Mouse (Mus musculus) bone marrow, adult 2 months (tissue): ENCODE results near the gene Ydjc. TPM values are rescaled to one million over a fixed set of nuclear protein-coding genes. Genes with fewer than 3 reads are reported as not detected.

Experiments
- H3K27ac ChIP-seq: fragments of 200-500 bp; 2 replicates; pipeline ENCODE4 v1.5.1; 2012; ENCODE audit warnings: low read depth, mild to moderate bottlenecking, control low read depth, inconsistent platforms, low read length; ENCODE audit not compliant: control insufficient read depth, poor library complexity, insufficient read depth
- H3K4me1 ChIP-seq: fragments of 200-500 bp; 2 replicates; pipeline ENCODE4 v1.6.1; 2011; ENCODE audit warnings: low read length; ENCODE audit not compliant: control insufficient read depth, insufficient read depth
- H3K4me3 ChIP-seq: fragments of 200-500 bp; replicated peaks from 2 replicates; pipeline ENCODE3; 2011; ENCODE audit warnings: mild to moderate bottlenecking, low read depth, low read length, control low read depth; ENCODE audit not compliant: control insufficient read depth
- CTCF ChIP-seq: fragments of 200-500 bp; IDR thresholded peaks from 2 replicates; pipeline ENCODE4 v1.5.1; 2011; ENCODE audit warnings: low read length, control low read depth; ENCODE audit not compliant: control insufficient read depth, insufficient read depth
- POLR2A ChIP-seq: fragments of 200-500 bp; IDR thresholded peaks from 2 replicates; pipeline ENCODE4 v1.6.1; 2011; ENCODE audit warnings: low read depth, mild to moderate bottlenecking, control low read depth, low read length, borderline replicate concordance; ENCODE audit not compliant: control insufficient read depth
- WGBS: fragments of 180-500 bp; shearing (Covaris S2); methylation state at CpG from one replicate; pipeline ENCODE4 v1.1.7; 2018; 5-methylcytosine and 5-hydroxymethylcytosine counted together
- polyA plus RNA-seq: library from polyadenylated mRNA; stranded (reverse); fragments of >200 nt; gene quantifications from 2 replicates; pipeline ENCODE4 v1.2.4, GENCODE M21; 2011; ENCODE audit warnings: low replicate concordance; ENCODE audit not compliant: missing spikeins, insufficient read depth, insufficient read length

Ydjc gene
- polyA plus RNA-seq, 1 experiment: 5.4 TPM

- 83% methylated on average over 2 of the region's 2 CpGs for whole genome bisulfite sequencing
- TF ChIP-seq CTCF: no peak
- no peak for TF ChIP-seq POLR2A
- Histone ChIP-seq H3K4me1 (peaks cover 1% of the 10 kb centered on the region), H3K4me3 (no peak overlapping the region), H3K27ac (no peak overlapping the region)
Measured at GRCm38 (mm10) chr16:17175765-17176164, 31.3 kb downstream of the Ydjc start.

GRCm38 (mm10) chr16:17177623-17178170 is 33.3 kb downstream of the Ydjc start:
- TF ChIP-seq POLR2A: no peak
- no peak for TF ChIP-seq CTCF
- no peak overlapping the region for H3K4me3 ChIP-seq
- 87% methylated on average over 1 of the region's 1 CpGs for WGBS
- H3K27ac ChIP-seq: no peak overlapping the region
- peaks cover 4% of the 10 kb centered on the region for H3K4me1 ChIP-seq

- peaks cover 4% of the 10 kb centered on the region for H3K4me1 ChIP-seq
Measured at GRCm38 (mm10) chr16:17179706-17180105, 35.3 kb downstream of the Ydjc start.

GRCm38 (mm10) chr16:17181382-17181781 is 37.0 kb downstream of the Ydjc start:
- peaks cover 4% of the 10 kb centered on the region for H3K4me1 ChIP-seq
- H3K4me3 ChIP-seq: no peak overlapping the region
- 15% methylated on average over 4 of the region's 4 CpGs for WGBS
- TF ChIP-seq CTCF (no peak), POLR2A (no peak)
- peak overlapping the region; percentile 91; the same call in 1 of the 2 replicates for H3K27ac ChIP-seq

More at GRCm38 (mm10) chr16:17179706-17180105, 35.3 kb downstream of the Ydjc start:
- WGBS: 73% methylated on average over 3 of the region's 3 CpGs
- Histone ChIP-seq H3K4me3 (no peak overlapping the region), H3K27ac (no peak overlapping the region)
- TF ChIP-seq POLR2A (no peak), CTCF (no peak)

- peaks cover 4% of the 10 kb centered on the region for H3K4me1 ChIP-seq
- H3K4me3 ChIP-seq: no peak overlapping the region
- H3K27ac ChIP-seq: peak overlapping the region; percentile 91
- TF ChIP-seq CTCF: no peak
- TF ChIP-seq POLR2A: no peak
- WGBS: 34% methylated on average over 2 of the region's 2 CpGs
Measured at GRCm38 (mm10) chr16:17182136-17182535, 37.7 kb downstream of the Ydjc start.

GRCm38 (mm10) chr16:17183003-17183402 is 38.6 kb downstream of the Ydjc start:
- Histone ChIP-seq H3K4me1 (peaks cover 4% of the 10 kb centered on the region), H3K27ac (no peak overlapping the region), H3K4me3 (no peak overlapping the region)
- 80% methylated on average over 3 of the region's 3 CpGs for WGBS
- TF ChIP-seq CTCF (no peak), POLR2A (no peak)

GRCm38 (mm10) chr16:17185475-17185874 is 41.1 kb downstream of the Ydjc start:
- H3K27ac ChIP-seq: no peak overlapping the region
- peaks cover 2% of the 10 kb centered on the region for H3K4me1 ChIP-seq
- TF ChIP-seq CTCF (no peak), POLR2A (no peak)
- H3K4me3 ChIP-seq: no peak overlapping the region

- Histone ChIP-seq H3K4me3 (no peak overlapping the region), H3K4me1 (no peaks in the 10 kb centered on the region; the same call in 1 of the 2 replicates), H3K27ac (no peak overlapping the region)
- WGBS: 70% methylated on average over 4 of the region's 4 CpGs
- TF ChIP-seq CTCF (no peak), POLR2A (no peak)
Measured at GRCm38 (mm10) chr16:17193823-17194222, 49.4 kb downstream of the Ydjc start.

GRCm38 (mm10) chr16:17200121-17200952 is 55.9 kb downstream of the Ydjc start:
- TF ChIP-seq POLR2A (no peak), CTCF (no peak)
- WGBS: under 1% methylated on average over 24 of the region's 24 CpGs
- H3K4me3 ChIP-seq: peak overlapping the region; percentile 94
- H3K4me1 ChIP-seq: peaks cover 2% of the 10 kb centered on the region
- H3K27ac ChIP-seq: peak overlapping the region; percentile 58
